Mouse (Mus musculus): Measurements from ENCODE around the gene Hmgcs2. TPM values are rescaled to one million over a fixed set of nuclear protein-coding genes. Genes with fewer than 3 reads are reported as not detected.

The Hmgcs2 gene
- 4.2 and 5.1 TPM in 2 replicates for polyA plus RNA-seq (2012; rRNA removed)

DNA sequence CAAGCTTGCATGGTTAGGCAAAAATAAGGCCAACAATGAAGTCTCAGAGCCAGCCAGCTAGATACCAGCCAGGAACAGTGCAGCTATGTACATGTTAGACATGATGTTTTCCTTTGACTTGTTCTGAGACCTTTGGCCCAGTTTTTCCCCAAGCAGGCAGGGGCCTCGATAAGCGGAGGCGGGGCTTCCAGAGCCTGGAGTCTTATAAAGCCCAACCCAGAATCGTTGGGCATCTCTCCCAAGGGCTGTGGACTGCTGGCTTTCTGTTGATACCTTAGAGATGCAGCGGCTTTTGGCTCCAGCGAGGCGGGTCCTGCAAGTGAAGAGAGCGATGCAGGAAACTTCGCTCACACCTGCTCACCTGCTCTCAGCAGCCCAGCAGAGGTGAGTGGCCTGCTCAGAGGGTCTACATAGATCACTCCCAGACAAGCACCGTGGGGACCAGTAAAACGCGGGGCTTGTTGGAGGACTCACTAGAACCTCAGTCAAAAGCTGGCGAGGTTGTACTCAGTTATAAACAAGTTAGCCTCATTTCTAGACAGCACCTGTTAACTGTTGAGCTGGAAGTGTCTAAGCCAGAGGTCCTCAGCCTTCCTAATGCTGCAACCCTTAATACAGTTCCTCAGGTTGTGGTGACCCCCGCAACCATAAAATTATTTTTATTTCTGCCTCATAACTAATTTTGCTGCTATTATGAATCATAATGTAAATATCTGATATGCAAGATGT, at the start of gene Hmgcs2:
Gene Hmgcs2 (plus strand): TSS at position 232 of the 729 bp plus-strand sequence.
- Histone ChIP-seq H3K36me3 (ENCODE audit: control insufficient read depth, insufficient read depth, low read length) (no peaks in the 10 kb centered on the region), H3K4me1 (ENCODE audit: control insufficient read depth, insufficient read depth, insufficient read length, low read length) (peaks cover 9% of the 10 kb centered on the region; the same call in 1 of the 2 replicates), H3K27ac (ENCODE audit: insufficient read depth, low read depth, low read length) (peak within 1 kb of the TSS; percentile 42), H3K4me3 (ENCODE audit: low read depth, low read length) (peak within 1 kb of the TSS; percentile 52), H3K27me3 (ENCODE audit: control insufficient read depth, insufficient read depth, low read length) (no peaks in the 10 kb centered on the region)
- WGBS = 13% methylated on average over 14 of the region's 14 CpGs
- TF ChIP-seq CTCF (IDR thresholded peaks at IDR 0.05; ENCODE audit: extremely low read depth, insufficient read length, insufficient replicate concordance, low read depth, low read length) = no peak
- peak; percentile 50; the same call in 1 of the 2 replicates for TF ChIP-seq POLR2A (IDR thresholded peaks at IDR 0.05; ENCODE audit: low read depth, low read length)

GRCm38 (mm10) chr3:98233504-98233903, 46.7 kb upstream of the Hmgcs2 start:
- H3K27ac ChIP-seq (ENCODE audit: insufficient read depth, low read depth, low read length) = no peak overlapping the region
- H3K4me1 ChIP-seq (ENCODE audit: control insufficient read depth, insufficient read depth, insufficient read length, low read length) = peaks cover 3% of the 10 kb centered on the region; the same call in 1 of the 2 replicates
- no peak overlapping the region for H3K4me3 ChIP-seq (ENCODE audit: low read depth, low read length)
- no peaks in the 10 kb centered on the region for H3K36me3 ChIP-seq (ENCODE audit: control insufficient read depth, insufficient read depth, low read length)
- no peaks in the 10 kb centered on the region for H3K27me3 ChIP-seq (ENCODE audit: control insufficient read depth, insufficient read depth, low read length)
- TF ChIP-seq POLR2A (IDR thresholded peaks at IDR 0.05; ENCODE audit: low read depth, low read length) (no peak), CTCF (IDR thresholded peaks at IDR 0.05; ENCODE audit: extremely low read depth, insufficient read length, insufficient replicate concordance, low read depth, low read length) (no peak)

- Histone ChIP-seq H3K4me1 (ENCODE audit: control insufficient read depth, insufficient read depth, insufficient read length, low read length) (peaks cover 3% of the 10 kb centered on the region; the same call in 1 of the 2 replicates), H3K27ac (ENCODE audit: insufficient read depth, low read depth, low read length) (no peak overlapping the region), H3K27me3 (ENCODE audit: control insufficient read depth, insufficient read depth, low read length) (no peaks in the 10 kb centered on the region), H3K36me3 (ENCODE audit: control insufficient read depth, insufficient read depth, low read length) (no peaks in the 10 kb centered on the region), H3K4me3 (ENCODE audit: low read depth, low read length) (no peak overlapping the region)
- TF ChIP-seq CTCF (IDR thresholded peaks at IDR 0.05; ENCODE audit: extremely low read depth, insufficient read length, insufficient replicate concordance, low read depth, low read length) (no peak), POLR2A (IDR thresholded peaks at IDR 0.05; ENCODE audit: low read depth, low read length) (no peak)
- WGBS = 23% methylated on average over 6 of the region's 6 CpGs
Observed at GRCm38 (mm10) chr3:98236266-98236665, 44.0 kb upstream of the Hmgcs2 start.

- no peak overlapping the region for H3K27ac ChIP-seq (ENCODE audit: insufficient read depth, low read depth, low read length)
- WGBS = 89% methylated on average over 5 of the region's 5 CpGs
Observed at GRCm38 (mm10) chr3:98237240-98237639, 43.0 kb upstream of the Hmgcs2 start.

GRCm38 (mm10) chr3:98238150-98238549, 42.1 kb upstream of the Hmgcs2 start:
- Histone ChIP-seq H3K4me1 (ENCODE audit: control insufficient read depth, insufficient read depth, insufficient read length, low read length) (peaks cover 9% of the 10 kb centered on the region; the same call in 1 of the 2 replicates), H3K27me3 (ENCODE audit: control insufficient read depth, insufficient read depth, low read length) (no peaks in the 10 kb centered on the region), H3K36me3 (ENCODE audit: control insufficient read depth, insufficient read depth, low read length) (no peaks in the 10 kb centered on the region), H3K4me3 (ENCODE audit: low read depth, low read length) (no peak overlapping the region), H3K27ac (ENCODE audit: insufficient read depth, low read depth, low read length) (no peak overlapping the region)
- WGBS = 96% methylated on average over 3 of the region's 3 CpGs
- TF ChIP-seq POLR2A (IDR thresholded peaks at IDR 0.05; ENCODE audit: low read depth, low read length) (no peak), CTCF (IDR thresholded peaks at IDR 0.05; ENCODE audit: extremely low read depth, insufficient read length, insufficient replicate concordance, low read depth, low read length) (no peak)

More at GRCm38 (mm10) chr3:98237240-98237639, 43.0 kb upstream of the Hmgcs2 start:
- no peak for TF ChIP-seq CTCF (IDR thresholded peaks at IDR 0.05; ENCODE audit: extremely low read depth, insufficient read length, insufficient replicate concordance, low read depth, low read length)
- TF ChIP-seq POLR2A (IDR thresholded peaks at IDR 0.05; ENCODE audit: low read depth, low read length) = no peak
- H3K36me3 ChIP-seq (ENCODE audit: control insufficient read depth, insufficient read depth, low read length) = no peaks in the 10 kb centered on the region
- H3K4me3 ChIP-seq (ENCODE audit: low read depth, low read length) = no peak overlapping the region
- H3K4me1 ChIP-seq (ENCODE audit: control insufficient read depth, insufficient read depth, insufficient read length, low read length) = peaks cover 4% of the 10 kb centered on the region; the same call in 1 of the 2 replicates
- H3K27me3 ChIP-seq (ENCODE audit: control insufficient read depth, insufficient read depth, low read length) = no peaks in the 10 kb centered on the region

GRCm38 (mm10) chr3:98242051-98242450, 38.2 kb upstream of the Hmgcs2 start:
- no peaks in the 10 kb centered on the region for H3K27me3 ChIP-seq (ENCODE audit: control insufficient read depth, insufficient read depth, low read length)
- H3K4me3 ChIP-seq (ENCODE audit: low read depth, low read length) = no peak overlapping the region
- H3K4me1 ChIP-seq (ENCODE audit: control insufficient read depth, insufficient read depth, insufficient read length, low read length) = peaks cover 7% of the 10 kb centered on the region; the same call in 1 of the 2 replicates
- H3K36me3 ChIP-seq (ENCODE audit: control insufficient read depth, insufficient read depth, low read length) = no peaks in the 10 kb centered on the region
- H3K27ac ChIP-seq (ENCODE audit: insufficient read depth, low read depth, low read length) = no peak overlapping the region
- WGBS = 51% methylated on average over 3 of the region's 3 CpGs
- TF ChIP-seq POLR2A (IDR thresholded peaks at IDR 0.05; ENCODE audit: low read depth, low read length) (no peak), CTCF (IDR thresholded peaks at IDR 0.05; ENCODE audit: extremely low read depth, insufficient read length, insufficient replicate concordance, low read depth, low read length) (no peak)

- no peak overlapping the region for H3K4me3 ChIP-seq (ENCODE audit: low read depth, low read length)
- H3K36me3 ChIP-seq (ENCODE audit: control insufficient read depth, insufficient read depth, low read length) = no peaks in the 10 kb centered on the region
- 34% methylated on average over 8 of the region's 8 CpGs for WGBS
- H3K27me3 ChIP-seq (ENCODE audit: control insufficient read depth, insufficient read depth, low read length) = no peaks in the 10 kb centered on the region
- TF ChIP-seq POLR2A (IDR thresholded peaks at IDR 0.05; ENCODE audit: low read depth, low read length) (no peak), CTCF (IDR thresholded peaks at IDR 0.05; ENCODE audit: extremely low read depth, insufficient read length, insufficient replicate concordance, low read depth, low read length) (no peak)
- no peak overlapping the region for H3K27ac ChIP-seq (ENCODE audit: insufficient read depth, low read depth, low read length)
- H3K4me1 ChIP-seq (ENCODE audit: control insufficient read depth, insufficient read depth, insufficient read length, low read length) = peaks cover 7% of the 10 kb centered on the region; the same call in 1 of the 2 replicates
Observed at GRCm38 (mm10) chr3:98242458-98243037, 37.7 kb upstream of the Hmgcs2 start.

Data from small intestine, adult 2 months (tissue).